Mouse (Mus musculus): ENCODE measurements around the gene Meis3. TPM values are rescaled to one million over a fixed set of nuclear protein-coding genes. Genes with fewer than 3 reads are reported as not detected.

Meis3 gene
- polyA plus RNA-seq, 1 experiment = 23.8 TPM

GRCm38 (mm10) chr7:16133691-16134090 is 41.2 kb upstream of the Meis3 start:
- Histone ChIP-seq H3K4me1 (ENCODE audit: control insufficient read depth, insufficient read depth, low read length) (no peaks in the 10 kb centered on the region), H3K27ac (ENCODE audit: insufficient read depth, low read length) (no peak overlapping the region), H3K4me3 (ENCODE audit: insufficient read depth, low read length) (no peak overlapping the region)
- no peak for TF ChIP-seq CTCF (IDR thresholded peaks at IDR 0.05; ENCODE audit: borderline replicate concordance, insufficient read depth, low read length)
- no peak for TF ChIP-seq POLR2A (IDR thresholded peaks at IDR 0.05; ENCODE audit: low read depth, low read length)

- H3K4me1 ChIP-seq (ENCODE audit: control insufficient read depth, insufficient read depth, low read length) = no peaks in the 10 kb centered on the region
- no peak overlapping the region for H3K4me3 ChIP-seq (ENCODE audit: insufficient read depth, low read length)
- TF ChIP-seq CTCF (IDR thresholded peaks at IDR 0.05; ENCODE audit: borderline replicate concordance, insufficient read depth, low read length) = no peak
- no peak for TF ChIP-seq POLR2A (IDR thresholded peaks at IDR 0.05; ENCODE audit: low read depth, low read length)
- no peak overlapping the region for H3K27ac ChIP-seq (ENCODE audit: insufficient read depth, low read length)
Observed at GRCm38 (mm10) chr7:16134951-16135392, 39.9 kb upstream of the Meis3 start.

- Histone ChIP-seq H3K4me3 (ENCODE audit: insufficient read depth, low read length) (no peak overlapping the region), H3K4me1 (ENCODE audit: control insufficient read depth, insufficient read depth, low read length) (no peaks in the 10 kb centered on the region), H3K27ac (ENCODE audit: insufficient read depth, low read length) (no peak overlapping the region)
- TF ChIP-seq POLR2A (IDR thresholded peaks at IDR 0.05; ENCODE audit: low read depth, low read length) = no peak
Observed at GRCm38 (mm10) chr7:16146489-16147410, 28.1 kb upstream of the Meis3 start.

- TF ChIP-seq POLR2A (IDR thresholded peaks at IDR 0.05; ENCODE audit: low read depth, low read length) = no peak
- H3K4me3 ChIP-seq (ENCODE audit: insufficient read depth, low read length) = no peak overlapping the region
- H3K4me1 ChIP-seq (ENCODE audit: control insufficient read depth, insufficient read depth, low read length) = no peaks in the 10 kb centered on the region
- no peak overlapping the region for H3K27ac ChIP-seq (ENCODE audit: insufficient read depth, low read length)
Observed at GRCm38 (mm10) chr7:16147643-16148042, 27.2 kb upstream of the Meis3 start.

GRCm38 (mm10) chr7:16149241-16149640 is 25.6 kb upstream of the Meis3 start:
- Histone ChIP-seq H3K27ac (ENCODE audit: insufficient read depth, low read length) (no peak overlapping the region), H3K4me1 (ENCODE audit: control insufficient read depth, insufficient read depth, low read length) (no peaks in the 10 kb centered on the region), H3K4me3 (ENCODE audit: insufficient read depth, low read length) (no peak overlapping the region)
- TF ChIP-seq CTCF (IDR thresholded peaks at IDR 0.05; ENCODE audit: borderline replicate concordance, insufficient read depth, low read length) (no peak), POLR2A (IDR thresholded peaks at IDR 0.05; ENCODE audit: low read depth, low read length) (no peak)

- TF ChIP-seq CTCF (IDR thresholded peaks at IDR 0.05; ENCODE audit: borderline replicate concordance, insufficient read depth, low read length) (no peak), POLR2A (IDR thresholded peaks at IDR 0.05; ENCODE audit: low read depth, low read length) (no peak)
- Histone ChIP-seq H3K27ac (ENCODE audit: insufficient read depth, low read length) (no peak overlapping the region), H3K4me1 (ENCODE audit: control insufficient read depth, insufficient read depth, low read length) (no peaks in the 10 kb centered on the region), H3K4me3 (ENCODE audit: insufficient read depth, low read length) (no peak overlapping the region)
Observed at GRCm38 (mm10) chr7:16150191-16151145, 24.4 kb upstream of the Meis3 start.

GRCm38 (mm10) chr7:16153522-16153921 is 21.4 kb upstream of the Meis3 start:
- Histone ChIP-seq H3K4me1 (ENCODE audit: control insufficient read depth, insufficient read depth, low read length) (no peaks in the 10 kb centered on the region), H3K27ac (ENCODE audit: insufficient read depth, low read length) (no peak overlapping the region), H3K4me3 (ENCODE audit: insufficient read depth, low read length) (no peak overlapping the region)
- TF ChIP-seq POLR2A (IDR thresholded peaks at IDR 0.05; ENCODE audit: low read depth, low read length) (no peak), CTCF (IDR thresholded peaks at IDR 0.05; ENCODE audit: borderline replicate concordance, insufficient read depth, low read length) (peak; percentile 42; the same call in 1 of the 2 replicates)

- TF ChIP-seq CTCF (IDR thresholded peaks at IDR 0.05; ENCODE audit: borderline replicate concordance, insufficient read depth, low read length) = no peak
- TF ChIP-seq POLR2A (IDR thresholded peaks at IDR 0.05; ENCODE audit: low read depth, low read length) = no peak
- H3K4me1 ChIP-seq (ENCODE audit: control insufficient read depth, insufficient read depth, low read length) = no peaks in the 10 kb centered on the region
- no peak overlapping the region for H3K4me3 ChIP-seq (ENCODE audit: insufficient read depth, low read length)
Observed at GRCm38 (mm10) chr7:16155132-16155872, 19.6 kb upstream of the Meis3 start.

GRCm38 (mm10) chr7:16156105-16156714 is 18.7 kb upstream of the Meis3 start:
- no peak overlapping the region for H3K27ac ChIP-seq (ENCODE audit: insufficient read depth, low read length)
- H3K4me1 ChIP-seq (ENCODE audit: control insufficient read depth, insufficient read depth, low read length) = no peaks in the 10 kb centered on the region
- TF ChIP-seq POLR2A (IDR thresholded peaks at IDR 0.05; ENCODE audit: low read depth, low read length) = no peak
- TF ChIP-seq CTCF (IDR thresholded peaks at IDR 0.05; ENCODE audit: borderline replicate concordance, insufficient read depth, low read length) = no peak
- no peak overlapping the region for H3K4me3 ChIP-seq (ENCODE audit: insufficient read depth, low read length)

More at GRCm38 (mm10) chr7:16155132-16155872, 19.6 kb upstream of the Meis3 start:
- H3K27ac ChIP-seq (ENCODE audit: insufficient read depth, low read length) = no peak overlapping the region

All from embryonic fibroblast, embryonic 13.5 days (primary cell).